Mouse (Mus musculus) layer of hippocampus, adult 2 months (tissue): ENCODE measurements at regions not wholly inside any gene's neighbourhood (a gene's known extent, or its start where the extent isn't known, plus 50 kb on each side); places are given as distances from the start of the nearest gene placed in this dataset.

Experiments
- DNase-seq, 2 experiments: peaks; one replicate each; pipeline ENCODE4 v3.0.0; 2022; ENCODE audit warnings: low spot score in 2 of 2
- H3K27ac ChIP-seq: fragments of 200-600 bp; 2 replicates; pipeline ENCODE4 v1.8.1; 2022
- H3K4me3 ChIP-seq: fragments of 200-600 bp; 2 replicates; pipeline ENCODE4 v1.8.1; 2022; ENCODE audit warnings: mild to moderate bottlenecking
- CTCF ChIP-seq: fragments of 200-600 bp; conservative IDR thresholded peaks from 2 replicates; pipeline ENCODE4 v1.8.1; 2022; ENCODE audit warnings: antibody characterized with exemption, mild to moderate bottlenecking, moderate library complexity

- Histone ChIP-seq H3K27ac (no peak overlapping the region), H3K4me3 (no peak overlapping the region)
- TF ChIP-seq CTCF: no peak
- no peak for DNase-seq
Observed at GRCm38 (mm10) chr13:37622366-37623088, 155.7 kb upstream of the Rreb1 start.

- Histone ChIP-seq H3K4me3 (no peak overlapping the region), H3K27ac (no peak overlapping the region)
- DNase-seq: no peak
- no peak for TF ChIP-seq CTCF
Observed at GRCm38 (mm10) chr13:37624741-37625140, 153.5 kb upstream of the Rreb1 start.

- Histone ChIP-seq H3K27ac (no peak overlapping the region), H3K4me3 (no peak overlapping the region)
- DNase-seq: no peak
- no peak for TF ChIP-seq CTCF
Observed at GRCm38 (mm10) chr13:37625532-37626235, 152.5 kb upstream of the Rreb1 start.

GRCm38 (mm10) chr13:37628391-37629270, 149.6 kb upstream of the Rreb1 start:
- no peak for TF ChIP-seq CTCF
- H3K4me3 ChIP-seq: no peak overlapping the region
- no peak for DNase-seq
- H3K27ac ChIP-seq: no peak overlapping the region

- H3K27ac ChIP-seq: no peak overlapping the region
- TF ChIP-seq CTCF: no peak
- no peak overlapping the region for H3K4me3 ChIP-seq
- no peak for DNase-seq
Observed at GRCm38 (mm10) chr13:37629271-37629899, 148.8 kb upstream of the Rreb1 start.

- H3K27ac ChIP-seq: no peak overlapping the region
- H3K4me3 ChIP-seq: no peak overlapping the region
- no peak for TF ChIP-seq CTCF
- no peak for DNase-seq
Observed at GRCm38 (mm10) chr13:37632835-37633440, 145.3 kb upstream of the Rreb1 start.

- DNase-seq: no peak
- H3K4me3 ChIP-seq: no peak overlapping the region
- TF ChIP-seq CTCF: no peak
- H3K27ac ChIP-seq: no peak overlapping the region
Observed at GRCm38 (mm10) chr13:37636363-37636762, 141.8 kb upstream of the Rreb1 start.

- DNase-seq: no peak
- no peak overlapping the region for H3K27ac ChIP-seq
- H3K4me3 ChIP-seq: no peak overlapping the region
- TF ChIP-seq CTCF: no peak
Observed at GRCm38 (mm10) chr13:37637151-37637550, 141.0 kb upstream of the Rreb1 start.

- no peak for TF ChIP-seq CTCF
- H3K4me3 ChIP-seq: no peak overlapping the region
Observed at GRCm38 (mm10) chr13:37638071-37638511, 140.1 kb upstream of the Rreb1 start.

GRCm38 (mm10) chr13:37642410-37643093, 135.6 kb upstream of the Rreb1 start:
- no peak for DNase-seq
- Histone ChIP-seq H3K4me3 (no peak overlapping the region), H3K27ac (0 out of 2 replicates have a peak overlapping the region, but pooled peaks have one; percentile 18)
- no peak for TF ChIP-seq CTCF

More at GRCm38 (mm10) chr13:37638071-37638511, 140.1 kb upstream of the Rreb1 start:
- no peak overlapping the region for H3K27ac ChIP-seq
- no peak for DNase-seq

GRCm38 (mm10) chr13:37644751-37645181, 133.4 kb upstream of the Rreb1 start:
- no peak for TF ChIP-seq CTCF
- no peak overlapping the region for H3K27ac ChIP-seq
- H3K4me3 ChIP-seq: no peak overlapping the region
- no peak for DNase-seq
